8 mouse cellular contexts compared by ENCODE assay signal in genomic region chrX:103492398-103493256, GRCm38 (mm10).
DNase-seq lines count a peak whose midpoint lies in the region; ATAC-seq lines count a peak whose summit lies in the region.

No protein-coding gene starts in this region.

- H3K27me3 ChIP-seq in intestine, embryonic 15.5 days (replicated peaks), result no peaks in the 10 kb centered on the region
- H3K27me3 ChIP-seq in midbrain, embryonic 14.5 days (ENCODE audit: control insufficient read depth, insufficient read depth, low read length), result no peaks in the 10 kb centered on the region

- 31% methylated on average over 10 of the region's 10 CpGs for WGBS in intestine, embryonic 15.5 days
- WGBS in midbrain, embryonic 14.5 days, result 36% methylated on average over 10 of the region's 10 CpGs

- H3K4me1 ChIP-seq in intestine, embryonic 15.5 days (replicated peaks), result no peaks in the 10 kb centered on the region
- peaks cover 5% of the 10 kb centered on the region; the same call in 1 of the 2 replicates for H3K4me1 ChIP-seq in midbrain, embryonic 14.5 days (ENCODE audit: control insufficient read depth, insufficient read depth, low read length)

- no peaks in the 10 kb centered on the region for H3K9me3 ChIP-seq in intestine, embryonic 15.5 days
- no peaks in the 10 kb centered on the region for H3K9me3 ChIP-seq in midbrain, embryonic 14.5 days (ENCODE audit: control insufficient read depth, low read length)

- H3K36me3 ChIP-seq in intestine, embryonic 15.5 days, result no peaks in the 10 kb centered on the region
- H3K36me3 ChIP-seq in midbrain, embryonic 14.5 days (ENCODE audit: control insufficient read depth, insufficient read depth, low read length), result no peaks in the 10 kb centered on the region

- H3K4me2 ChIP-seq in intestine, embryonic 15.5 days (replicated peaks), result peak overlapping the region; percentile 51
- peak overlapping the region; percentile 58 for H3K4me2 ChIP-seq in midbrain, embryonic 14.5 days (ENCODE audit: low read length)

- H3K9ac ChIP-seq in intestine, embryonic 15.5 days, result peak overlapping the region; percentile 36; the same call in 1 of the 2 replicates
- H3K9ac ChIP-seq in midbrain, embryonic 14.5 days (replicated peaks; ENCODE audit: low read length), result peak overlapping the region; percentile 83; the same call in 1 of the 2 replicates

- peak overlapping the region; percentile 54 for H3K4me3 ChIP-seq in intestine, embryonic 15.5 days (replicated peaks)
- H3K4me3 ChIP-seq in midbrain, embryonic 14.5 days (replicated peaks; ENCODE audit: low read depth, low read length), result peak overlapping the region; percentile 50

- peak; percentile 10 to 42 for DNase-seq in layer of hippocampus, postnatal 14 days (ENCODE audit: low spot score in 2 of 2)
- no peak for DNase-seq in layer of hippocampus, adult 9-10 months (ENCODE audit: low spot score)
- DNase-seq in adipocyte (ENCODE audit: low spot score), result peak; percentile 24
- peak; percentile 23 for DNase-seq in midbrain, embryonic 14.5 days
- DNase-seq in right cerebral cortex, postnatal 14 days, result no peak
- DNase-seq in right cerebral cortex, postnatal 36 days (ENCODE audit: low spot score in 2 of 2), result no peak

- ATAC-seq in erythroblast, adult 5-6 weeks (replicated peaks; ENCODE audit: low FRiP score, poor library complexity, severe bottlenecking), result 0 out of 2 replicates have a peak, but pooled peaks have one; percentile 47
- peak; percentile 36 for ATAC-seq in intestine, embryonic 15.5 days
- peak; percentile 26; the same call in 1 of the 2 replicates for ATAC-seq in midbrain, embryonic 14.5 days (ENCODE audit: low FRiP score, low TSS enrichment)

- H3K27ac ChIP-seq in intestine, embryonic 15.5 days, result peak overlapping the region; percentile 89
- peak overlapping the region; percentile 97 for H3K27ac ChIP-seq in midbrain, embryonic 14.5 days (replicated peaks; ENCODE audit: low read depth, low read length)

Comparison
In these comparisons a context has a peak if more than half of its experiments do, and no peak if none do; other contexts are left out.
1. DNase-seq: peak in layer of hippocampus, postnatal 14 days (2 of 2), adipocyte (single experiment) and midbrain, embryonic 14.5 days (single experiment); none in layer of hippocampus, adult 9-10 months (single experiment), right cerebral cortex, postnatal 14 days (single experiment) and right cerebral cortex, postnatal 36 days (0 of 2).
2. Peak in every context shown above with its lines, with median percentiles within 50 percentile points of each other: ATAC-seq.